Mouse (Mus musculus) Muller cell, postnatal 12 days (primary cell): ENCODE results near the gene Txndc2.

ENCODE experiments used
- DNase-seq: peaks from one replicate; pipeline ENCODE4 v3.0.0-alpha.2; 2015; ENCODE audit errors: inconsistent ontology term

Txndc2 gene

DNA sequence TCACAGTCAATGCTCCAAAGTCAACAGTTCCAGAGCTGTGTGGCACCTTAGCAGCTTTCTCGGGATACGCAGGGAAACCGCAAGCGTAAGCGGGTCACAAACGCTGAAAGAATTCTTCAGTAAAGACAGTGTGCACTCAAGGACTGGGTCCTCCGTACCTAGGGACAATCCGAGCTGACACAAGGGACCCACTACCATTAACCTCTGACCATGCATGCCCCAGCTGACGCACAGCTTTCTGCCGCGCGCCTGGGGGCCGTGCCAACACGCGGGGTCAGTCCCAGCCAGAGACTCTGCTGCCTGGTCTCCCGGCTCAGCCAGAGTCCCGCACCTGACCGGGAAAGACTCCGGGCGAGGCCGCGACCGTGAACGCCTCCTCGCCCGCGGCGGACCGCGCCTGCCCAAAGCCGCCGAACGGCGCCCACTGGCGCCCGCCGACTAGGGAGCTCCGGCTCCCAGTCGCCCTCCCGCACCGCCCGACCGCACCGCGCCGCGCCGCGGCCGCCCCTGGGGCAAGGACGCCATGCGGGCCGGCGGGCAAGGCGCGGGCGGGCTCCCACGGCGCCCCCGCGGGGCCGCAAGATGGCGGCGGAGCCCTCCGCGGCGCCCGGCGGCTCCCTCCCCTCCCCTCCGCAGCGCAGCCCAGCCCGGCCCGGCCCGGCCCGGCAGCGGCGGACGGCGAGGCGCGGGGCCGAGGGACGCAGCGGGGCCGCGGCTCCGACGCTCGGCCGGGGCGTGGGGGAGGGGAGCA is 29.4 kb downstream of the Txndc2 start:
- DNase-seq, result peak; percentile 42

DNA sequence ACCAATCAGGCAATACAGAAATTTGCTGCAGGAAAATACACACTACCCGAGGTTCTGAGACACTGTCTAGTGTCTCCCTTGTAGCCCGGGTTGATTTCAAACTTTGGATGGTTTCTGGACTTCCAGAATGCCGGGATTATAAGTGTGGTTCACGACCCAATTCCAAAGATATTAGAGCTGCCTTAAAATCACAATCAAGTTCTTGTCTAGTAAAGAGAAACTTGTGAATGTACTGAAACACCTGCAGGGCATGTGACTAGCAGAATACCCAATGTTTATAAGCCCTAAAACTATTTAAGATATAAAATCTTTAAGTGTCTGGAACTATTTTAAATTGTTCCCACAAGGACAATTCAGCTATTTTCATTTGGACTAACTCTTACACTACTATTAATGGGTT is 30.2 kb downstream of the Txndc2 start:
- DNase-seq, result no peak

DNA sequence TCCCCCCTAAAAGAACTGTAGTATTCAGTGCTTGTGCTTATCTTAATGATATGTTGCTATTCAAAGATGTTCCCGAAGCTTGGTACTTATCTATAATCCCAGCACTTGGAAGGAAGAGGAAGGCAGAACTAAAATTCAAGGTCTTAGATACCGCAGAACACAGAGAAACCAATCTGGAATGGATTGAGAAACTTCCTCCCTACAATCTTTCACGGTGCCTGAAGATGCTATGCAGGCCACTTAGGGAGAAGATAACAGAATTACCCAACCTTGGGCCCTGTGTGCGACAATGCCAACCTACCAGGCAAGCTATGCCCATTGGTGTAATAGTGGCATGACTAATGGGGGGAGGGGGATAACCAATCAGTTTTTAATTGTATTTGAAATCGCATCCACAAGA is 33.2 kb downstream of the Txndc2 start:
- DNase-seq, result no peak

DNA sequence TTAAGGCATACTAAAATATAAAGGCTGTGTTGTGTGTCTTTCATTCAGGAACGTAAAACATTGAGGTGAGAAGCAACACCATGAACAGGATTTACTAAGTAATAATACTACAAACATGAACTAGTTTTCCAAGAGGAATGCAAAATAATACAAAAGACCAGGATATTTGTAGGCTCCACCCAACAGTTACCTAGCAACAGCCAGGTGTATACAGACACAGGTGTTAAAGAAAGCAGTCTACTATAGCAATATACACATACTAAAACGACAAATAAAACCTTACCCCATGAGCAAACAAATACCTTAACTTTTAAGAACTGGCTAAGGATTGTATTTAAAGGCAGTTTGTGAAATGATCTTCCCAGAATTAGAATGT is 33.7 kb downstream of the Txndc2 start:
- no peak for DNase-seq

DNA sequence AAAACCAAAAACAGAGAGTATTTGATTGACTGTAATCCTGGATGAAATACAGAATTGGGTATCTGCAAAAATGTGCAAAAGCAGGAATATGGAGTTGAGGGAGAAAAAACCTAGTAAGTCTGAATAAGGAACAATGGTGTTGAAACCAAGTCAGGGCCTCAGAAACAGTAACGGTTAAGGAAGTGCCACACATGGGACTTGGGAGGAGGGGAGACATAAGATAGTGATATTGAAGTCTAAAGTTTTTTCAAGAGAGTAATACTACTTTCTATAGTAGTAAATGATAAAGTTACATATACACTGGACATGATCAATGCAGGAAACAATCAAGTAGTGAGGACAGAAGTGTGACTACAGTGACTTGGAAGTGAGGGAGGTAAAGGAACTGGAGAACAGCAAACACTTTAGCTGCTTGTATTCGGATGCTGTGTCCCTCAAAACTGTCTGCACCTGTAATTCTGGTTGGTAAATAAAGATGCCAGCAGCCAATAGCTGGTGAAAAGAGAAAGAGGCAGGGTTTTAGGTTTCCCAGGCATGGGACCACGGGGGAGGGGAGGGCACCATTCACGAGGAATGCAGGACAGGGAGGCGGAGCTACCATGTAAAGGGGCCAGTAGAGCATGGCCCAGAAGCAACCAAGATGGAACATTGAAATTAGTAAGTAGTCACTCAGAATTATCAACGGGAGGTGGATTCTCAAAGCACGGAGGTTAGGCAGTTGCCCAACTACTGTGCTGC is 34.2 kb downstream of the Txndc2 start:
- DNase-seq, result peak; percentile 46

DNA sequence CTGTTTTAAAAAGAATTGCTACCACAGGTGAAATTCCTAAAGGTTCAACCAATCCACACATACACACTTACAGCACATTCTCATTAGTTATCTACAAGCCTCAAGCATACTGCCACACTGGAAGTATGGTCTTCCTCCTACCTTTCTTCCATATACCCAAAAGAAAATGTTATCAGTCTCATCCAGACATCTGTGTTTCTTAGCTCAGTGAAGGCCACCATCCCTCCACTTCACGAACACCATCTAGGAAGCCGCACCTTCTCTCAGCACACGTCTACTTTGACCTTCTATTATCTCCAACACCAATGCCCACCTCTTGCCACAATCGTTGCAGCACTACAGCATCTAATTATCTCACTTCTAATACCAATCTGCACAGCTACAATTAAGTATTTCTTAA is 36.0 kb downstream of the Txndc2 start:
- no peak for DNase-seq

DNA sequence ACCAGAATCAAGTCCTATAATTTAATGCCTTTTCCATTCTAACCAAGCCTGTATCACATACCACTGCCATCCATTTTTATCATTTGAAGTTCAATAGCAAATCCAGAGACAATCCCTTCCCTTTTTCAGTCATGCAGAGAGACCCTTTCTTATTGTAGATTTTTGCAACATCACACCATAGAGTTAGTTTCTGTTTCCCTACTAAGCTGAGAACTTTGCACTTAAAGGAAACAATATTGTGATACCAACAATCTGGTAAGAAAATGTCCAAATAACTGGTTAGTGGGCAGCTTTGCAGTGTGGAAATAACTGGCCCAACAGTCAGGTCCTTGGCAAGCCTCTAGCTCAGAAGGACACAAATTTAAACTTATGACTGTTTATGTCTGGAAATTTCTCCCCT is 37.1 kb downstream of the Txndc2 start:
- DNase-seq, result no peak

DNA sequence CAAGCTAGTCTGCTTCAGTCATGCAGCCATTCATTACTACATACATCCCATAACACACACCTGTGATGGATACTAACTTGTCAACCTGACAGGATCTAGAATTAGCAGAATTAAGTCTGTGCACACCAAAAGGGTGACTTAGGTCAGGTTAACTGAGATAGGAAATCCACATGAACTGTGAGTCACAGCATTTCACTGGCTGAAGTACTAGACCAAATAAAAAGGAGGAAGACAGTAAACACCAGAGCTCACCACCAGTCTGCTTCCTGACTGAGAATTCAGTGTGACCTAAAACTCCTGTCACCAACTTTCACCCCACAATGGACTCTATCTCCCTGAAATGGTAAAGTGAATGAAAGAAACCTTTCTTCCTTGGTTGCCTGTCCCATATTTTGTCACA is 37.7 kb downstream of the Txndc2 start:
- DNase-seq, result no peak

DNA sequence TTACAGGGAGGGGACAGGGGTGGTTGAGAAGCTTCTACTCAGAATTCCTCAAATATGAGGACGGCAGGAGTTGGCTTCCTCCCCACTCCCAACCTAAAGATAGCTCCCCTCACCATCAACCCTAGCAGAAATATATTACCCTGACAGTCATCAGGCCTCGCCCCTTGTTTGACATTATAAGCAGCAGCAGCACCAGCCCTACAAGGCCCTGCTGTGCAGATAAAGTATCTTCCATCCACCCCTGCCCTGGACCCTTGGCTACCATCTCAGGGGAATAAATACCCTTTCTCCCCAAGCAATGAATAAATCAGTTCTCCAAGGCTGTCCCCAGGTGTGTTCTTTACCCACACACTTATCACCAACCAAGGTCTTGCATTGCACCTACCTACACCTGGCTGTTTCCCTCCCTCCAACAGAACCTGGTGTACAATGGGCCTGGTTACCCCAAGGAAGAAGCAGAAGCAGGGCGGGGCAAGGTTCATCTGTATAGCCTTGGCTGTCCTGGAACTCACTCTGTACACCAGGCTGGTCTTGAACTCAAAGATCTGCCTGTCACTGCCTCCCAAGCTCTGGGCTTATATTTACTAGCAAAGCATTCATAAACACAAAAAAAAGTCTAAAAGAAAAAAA is 44.0 kb downstream of the Txndc2 start:
- DNase-seq, result no peak

DNA sequence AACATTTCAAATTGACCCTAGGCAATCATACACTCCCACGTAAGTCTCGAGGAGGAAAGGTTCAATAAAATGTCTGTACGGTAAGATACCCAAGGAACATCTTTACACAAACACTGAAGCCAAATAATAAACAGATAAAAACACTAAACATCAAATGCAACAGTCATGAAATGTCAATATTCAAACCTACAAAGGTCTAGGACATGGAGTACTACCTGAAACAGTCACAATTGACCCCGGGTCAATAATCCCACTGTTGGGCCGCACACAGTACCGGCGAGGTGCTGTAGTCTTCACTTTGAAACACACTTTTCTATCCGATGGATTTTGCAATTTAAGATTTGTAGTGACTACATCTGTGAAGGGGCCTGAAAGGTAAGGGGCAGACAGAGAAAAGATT is 47.3 kb downstream of the Txndc2 start:
- no peak for DNase-seq
